Mouse (Mus musculus): ENCODE results near the gene Scrn1.

GRCm38 (mm10) chr6:54543646-54544045, 22.6 kb downstream of the Scrn1 start:
- no peak for TF ChIP-seq POLR2A (IDR thresholded peaks at IDR 0.05; ENCODE audit: insufficient read length, low read depth)
- no peak for TF ChIP-seq USF1 (IDR thresholded peaks at IDR 0.05; ENCODE audit: low read depth)
- TF ChIP-seq E2F4 (IDR thresholded peaks at IDR 0.05; ENCODE audit: insufficient read depth) = no peak
- TF ChIP-seq POLR2AphosphoS2 (IDR thresholded peaks at IDR 0.05; ENCODE audit: insufficient read length, low read depth) = no peak
